Mouse (Mus musculus) layer of hippocampus, postnatal 25 days (tissue): ENCODE data around the gene Slc7a6. TPM values are rescaled to one million over a fixed set of nuclear protein-coding genes. Genes with fewer than 3 reads are reported as not detected.

Experiments
- DNase-seq, 2 experiments: peaks; one replicate each; pipeline ENCODE4 v3.0.0; 2022; ENCODE audit warnings: mixed read lengths in 2 of 2, low spot score in 1 of 2; ENCODE audit errors: extremely low spot score in 1 of 2
- total RNA-seq, 2 experiments: library from RNA; stranded (reverse); gene quantifications; 2 replicates each; pipeline ENCODE4 v1.2.3; 2021

Slc7a6 gene
- total RNA-seq = 10 to 100 TPM; 19.8 to 24.9 TPM

DNA sequence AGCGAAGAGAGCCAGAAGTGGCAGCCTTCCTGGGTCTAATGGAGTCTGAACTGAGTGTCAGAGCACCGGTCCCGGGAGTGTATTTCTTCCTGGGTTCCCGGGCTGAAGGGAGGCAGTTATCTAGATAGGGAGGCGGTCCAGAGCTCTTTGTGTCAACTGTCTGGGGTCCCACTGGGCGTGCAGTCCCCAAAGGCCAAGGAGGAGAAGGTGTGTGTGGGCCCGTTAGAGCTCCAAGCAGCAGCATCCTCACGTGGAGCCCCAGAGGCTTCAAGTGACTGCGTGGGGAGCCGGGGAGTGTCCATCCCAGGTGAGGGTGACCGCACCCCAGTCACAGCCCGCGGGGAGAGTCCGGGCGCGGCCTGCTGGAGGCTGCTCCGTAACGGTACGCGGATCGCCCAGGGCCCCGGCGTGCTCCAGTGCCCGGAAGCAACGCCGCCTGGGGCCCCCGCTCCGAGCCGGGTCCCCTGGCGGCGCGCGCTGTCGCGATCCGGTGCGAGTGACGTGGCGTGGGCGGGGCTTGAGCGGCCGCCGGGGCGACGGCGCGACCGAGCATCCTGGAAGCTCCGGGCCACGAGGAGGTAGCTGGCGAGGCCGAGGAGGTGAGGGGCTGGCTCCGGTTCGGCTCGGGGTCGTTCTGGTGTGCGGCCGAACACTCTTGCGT, at the start of gene Slc7a6:
Slc7a6 (plus strand) TSS at position 502 of the 661 bp plus-strand sequence.
- DNase-seq = peak; percentile 85 to 88

DNA sequence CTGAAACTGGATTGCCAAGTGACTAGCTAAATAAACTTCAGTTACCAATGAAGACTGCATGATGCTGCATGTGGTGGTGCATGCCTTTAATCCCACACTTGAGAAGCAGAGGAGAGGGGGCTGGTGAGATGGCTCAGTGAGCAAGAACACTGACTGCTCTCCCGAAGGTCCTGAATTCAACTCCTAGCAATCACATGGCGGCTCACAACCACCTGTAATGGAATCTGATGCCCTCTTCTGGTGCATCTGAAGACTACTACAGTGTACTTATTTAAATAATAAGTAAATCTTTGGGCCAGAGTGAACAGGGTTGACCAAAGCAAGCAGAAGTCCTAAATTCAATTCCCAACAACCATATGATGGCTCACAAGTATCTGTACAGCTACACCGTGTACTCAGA, 45.2 kb upstream of the Slc7a6 start:
- DNase-seq = no peak

- no peak for DNase-seq
These were observed 42.6 kb upstream of the Slc7a6 start for GRCm38 (mm10) chr8:106126055-106126454.

- no peak for DNase-seq
These were observed 41.6 kb upstream of the Slc7a6 start for GRCm38 (mm10) chr8:106127054-106127453.

- no peak for DNase-seq
These were observed 40.7 kb upstream of the Slc7a6 start for GRCm38 (mm10) chr8:106127882-106128410.

GRCm38 (mm10) chr8:106129232-106129930, 39.3 kb upstream of the Slc7a6 start:
- no peak for DNase-seq

GRCm38 (mm10) chr8:106129997-106130396, 38.7 kb upstream of the Slc7a6 start:
- no peak for DNase-seq

- no peak for DNase-seq
These were observed 38.2 kb upstream of the Slc7a6 start for GRCm38 (mm10) chr8:106130505-106130904.

- no peak for DNase-seq
These were observed 37.6 kb upstream of the Slc7a6 start for GRCm38 (mm10) chr8:106131021-106131420.

- DNase-seq = no peak
These were observed 37.0 kb upstream of the Slc7a6 start for GRCm38 (mm10) chr8:106131488-106132222.

DNA sequence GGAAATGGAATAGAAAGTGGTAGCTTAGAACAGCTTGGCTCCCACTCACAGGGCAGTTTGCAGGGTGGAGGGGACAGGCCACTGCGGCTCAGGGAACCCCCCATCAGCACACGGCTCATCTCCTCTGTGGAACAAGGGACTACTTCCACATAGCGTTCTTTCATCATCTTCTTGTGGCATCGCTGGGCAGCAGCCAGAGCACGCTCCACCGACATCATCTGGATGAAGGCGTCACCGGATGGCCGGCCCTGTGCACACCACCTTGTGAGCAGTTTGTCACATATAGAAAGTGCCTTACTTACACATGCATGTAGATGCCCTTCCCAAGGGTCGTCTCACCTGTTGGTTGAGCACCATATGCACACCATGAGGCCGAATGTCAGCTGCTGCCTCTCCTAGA, 36.3 kb upstream of the Slc7a6 start:
- no peak for DNase-seq

DNA sequence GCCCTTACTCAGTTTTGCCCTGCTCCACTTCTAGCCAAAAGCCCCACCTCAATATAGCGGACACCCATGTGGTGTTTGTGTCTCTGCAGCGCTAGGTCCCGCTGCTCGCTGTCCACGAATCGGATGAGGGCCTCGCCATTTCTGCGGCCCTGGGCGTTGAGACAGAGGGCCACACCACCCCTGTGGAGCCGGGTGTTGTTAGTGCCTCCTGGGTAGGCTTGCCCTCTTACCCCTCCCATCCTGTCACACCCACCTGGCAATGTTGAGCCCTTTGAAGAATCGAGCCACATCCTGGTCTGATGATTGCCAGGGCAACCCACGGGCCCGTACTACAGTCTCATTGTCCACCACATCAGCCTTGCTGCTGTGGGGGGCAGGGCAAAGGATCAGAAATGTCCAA, 35.1 kb upstream of the Slc7a6 start:
- DNase-seq = no peak

DNA sequence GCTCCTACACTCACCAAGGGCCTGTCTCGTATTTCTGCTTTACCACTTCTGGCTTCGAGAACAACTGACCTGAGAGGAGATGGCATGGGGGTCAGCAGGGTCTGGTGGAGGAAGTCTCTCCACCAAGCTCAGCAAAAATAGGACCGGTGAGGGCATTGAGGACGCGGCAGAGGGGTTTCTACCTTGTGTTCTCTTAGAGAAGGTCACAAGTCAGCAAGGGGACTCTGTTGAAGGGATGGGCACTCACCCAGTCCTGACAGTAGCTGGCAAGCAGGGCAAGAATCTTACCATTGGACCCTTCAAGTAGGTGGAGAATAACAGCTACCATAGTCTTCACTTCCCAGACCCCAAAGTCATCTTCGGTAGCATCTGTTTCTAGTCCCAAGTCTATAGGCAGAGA, 34.7 kb upstream of the Slc7a6 start:
- no peak for DNase-seq

GRCm38 (mm10) chr8:106134751-106135571, 33.7 kb upstream of the Slc7a6 start:
- no peak for DNase-seq

DNA sequence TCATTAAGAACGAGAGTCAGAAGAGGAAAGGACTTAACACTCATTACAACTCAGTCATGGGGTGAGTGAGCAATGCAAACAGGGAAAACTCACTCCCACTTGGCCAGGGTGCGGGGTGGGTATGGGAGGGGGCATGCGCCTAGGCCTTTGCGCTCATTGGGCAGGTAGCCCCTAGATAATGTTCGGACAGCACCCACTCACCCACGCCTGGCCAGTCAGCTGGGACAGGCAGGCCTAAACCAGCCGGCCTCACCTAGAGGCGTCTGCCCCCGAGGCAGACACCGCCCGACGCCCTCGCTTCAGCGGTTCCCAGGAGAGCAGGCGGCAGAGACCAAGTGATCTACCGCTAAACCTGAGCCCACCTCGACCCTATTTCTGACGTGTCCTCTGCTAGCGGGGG, 33.0 kb upstream of the Slc7a6 start:
- DNase-seq = no peak

DNA sequence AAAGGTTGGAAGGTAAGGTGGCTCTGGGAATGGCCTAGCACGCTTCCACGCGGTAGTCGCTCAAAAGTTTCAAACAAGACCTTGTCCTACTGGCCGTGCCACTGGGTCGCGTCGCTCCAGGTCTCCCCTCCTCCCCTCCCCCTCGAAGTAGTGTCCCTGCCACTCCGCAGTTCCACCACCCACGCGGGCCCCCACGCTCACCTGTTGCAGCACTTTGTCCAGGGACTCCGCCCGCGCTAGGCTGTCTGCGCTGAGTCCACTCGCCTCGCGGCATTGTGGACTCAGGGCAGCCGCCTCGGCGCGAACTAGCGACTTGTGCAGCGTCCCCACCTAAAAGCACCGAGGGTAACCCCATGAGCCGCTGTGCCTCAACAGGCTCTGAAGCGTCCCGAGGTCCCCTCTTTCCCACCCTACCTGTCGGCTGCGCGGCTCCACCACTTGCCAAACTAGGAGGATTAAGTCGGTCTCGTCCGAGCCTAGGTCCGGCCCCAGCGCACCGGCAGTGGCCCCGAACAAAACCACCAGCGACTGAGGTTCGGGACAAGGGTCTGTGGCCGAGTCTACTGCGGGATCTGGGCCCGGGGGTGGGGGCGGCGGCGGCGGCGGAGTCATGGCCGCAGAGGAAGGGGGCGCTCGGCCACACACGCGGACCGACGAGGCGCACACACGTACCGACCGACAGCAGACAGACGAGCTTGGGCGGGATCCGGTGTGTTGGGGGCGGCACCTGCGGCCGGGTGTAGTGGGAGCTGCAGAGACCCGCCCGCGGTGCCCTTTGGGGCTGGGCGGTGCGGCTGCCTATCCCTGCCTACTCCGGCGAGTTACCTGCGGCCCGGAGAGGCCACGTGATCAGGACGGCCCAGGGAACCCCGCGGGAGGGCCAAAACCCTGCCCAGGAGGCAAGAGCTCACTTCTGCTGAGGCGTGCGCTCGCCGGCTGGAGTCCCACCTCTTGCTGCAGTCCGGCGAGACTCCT, 32.2 kb upstream of the Slc7a6 start, which contains the start of gene Esrp2:
Esrp2 (minus strand) TSS at position 819 of the 975 bp plus-strand sequence.
- no peak for DNase-seq

GRCm38 (mm10) chr8:106137218-106137905, 31.3 kb upstream of the Slc7a6 start:
- no peak for DNase-seq

- peak in 1 of 2 experiments; percentile 36 for DNase-seq
These were observed 30.7 kb upstream of the Slc7a6 start for GRCm38 (mm10) chr8:106137906-106138477.
